Mouse (Mus musculus) inflammation-experienced regulatory T-cells, adult 6 months (primary cell): ENCODE measurements at regions not wholly inside any gene's neighbourhood (a gene's known extent, or its start where the extent isn't known, plus 50 kb on each side); places are given as distances from the start of the nearest gene placed in this dataset.

Experiments
- ATAC-seq: one replicate; pipeline ENCODE4 v1.8.0; 2017

- no peak for ATAC-seq
Observed at GRCm38 (mm10) chr9:43982359-43982889, 60.8 kb upstream of the Thy1 start.

GRCm38 (mm10) chr9:43983220-43983619, 60.0 kb upstream of the Thy1 start:
- ATAC-seq: no peak

GRCm38 (mm10) chr9:43984181-43985062, 58.8 kb upstream of the Thy1 start:
- ATAC-seq: peak; percentile 53

- ATAC-seq: peak; percentile 72
Observed at GRCm38 (mm10) chr9:43987957-43988356, 55.2 kb upstream of the Thy1 start.

- ATAC-seq: no peak
Observed at GRCm38 (mm10) chr9:43988981-43989860, 54.0 kb upstream of the Thy1 start.

- no peak for ATAC-seq
Observed at GRCm38 (mm10) chr9:43990124-43990523, 53.1 kb upstream of the Thy1 start.

- no peak for ATAC-seq
Observed at GRCm38 (mm10) chr9:43993221-43993976, 49.8 kb upstream of the Thy1 start.
